ENCODE assay signal across 8 mouse cellular contexts in genomic region chr4:86712751-86713195, GRCm38 (mm10). TPM values are rescaled to one million over a fixed set of nuclear protein-coding genes. Genes with fewer than 3 reads are reported as not detected.
DNase-seq lines count a peak whose midpoint lies in the region; TF ChIP-seq lines count a peak whose summit lies in the region.

No protein-coding gene starts in this region.

- no peak for TF ChIP-seq POLR2A in bone marrow macrophage, adult 2 months (IDR thresholded peaks at IDR 0.05; ENCODE audit: borderline replicate concordance, low read depth, low read length)

- H3K27ac ChIP-seq in bone marrow macrophage, adult 2 months (ENCODE audit: insufficient read depth, low read depth, low read length): peak overlapping the region; percentile 97

- DNase-seq in left cerebral cortex, adult 11 months (ENCODE audit: low spot score): peak; percentile 26
- DNase-seq in left cerebral cortex, postnatal 4 days: no peak
- peak; percentile 60 to 76 for DNase-seq in heart, adult 9 months (ENCODE audit: low spot score in 2 of 2)
- peak; percentile 52 to 62 for DNase-seq in left cerebral cortex, postnatal 36 days (ENCODE audit: low spot score in 2 of 2)
- DNase-seq in telencephalon, adult 2 months (ENCODE audit: low read depth, low spot score): peak; percentile 52
- DNase-seq in embryo, embryonic 10.5 days (ENCODE audit: low spot score): no peak
- no peak for DNase-seq in cerebellum, postnatal 36 days

- H3K4me1 ChIP-seq in bone marrow macrophage, adult 2 months (ENCODE audit: control insufficient read depth, insufficient read depth, low read length): peaks cover 41% of the 10 kb centered on the region

- H3K4me3 ChIP-seq in bone marrow macrophage, adult 2 months (ENCODE audit: insufficient read depth, low read length): peak overlapping the region; percentile 43

- no peak for TF ChIP-seq CTCF in bone marrow macrophage, adult 2 months (IDR thresholded peaks at IDR 0.05; ENCODE audit: low read depth, low read length)

- intact Hi-C loops in left cerebral cortex, postnatal 4 days (cut with DNase I): no loop called here
- intact Hi-C loops in left cerebral cortex, postnatal 36 days (cut with DNase I): no loop called here

RNA-seq across cellular contexts. Expression of gene Dennd4c, which starts 35.6 kb away (rescaled TPM):
- total RNA-seq in left cerebral cortex, postnatal 4 days (2021): 10 to 100 TPM; 10.1 to 11.9 TPM
- 48.6 and 56.5 TPM in 2 replicates for polyA plus RNA-seq in bone marrow macrophage, adult 2 months (2012; ENCODE audit: insufficient read depth, insufficient read length, missing spikeins)
- 10 to 100 TPM; 10.5 TPM for total RNA-seq in left cerebral cortex, postnatal 36 days (2021)

RNA-seq across cellular contexts. Expression of gene Plin2, which starts 42.9 kb away (rescaled TPM):
- total RNA-seq in left cerebral cortex, postnatal 4 days (2021): 10 to 100 TPM; 32.0 to 46.7 TPM
- polyA plus RNA-seq in bone marrow macrophage, adult 2 months (2012; ENCODE audit: insufficient read depth, insufficient read length, missing spikeins): 397 and 415 TPM in 2 replicates
- total RNA-seq in left cerebral cortex, postnatal 36 days (2021): 10 to 100 TPM; 10.4 to 13.4 TPM

Comparison
In these comparisons a context has a peak if more than half of its experiments do, and no peak if none do; other contexts are left out.
1. DNase-seq: peak in left cerebral cortex, adult 11 months (single experiment), heart, adult 9 months (2 of 2), left cerebral cortex, postnatal 36 days (2 of 2) and telencephalon, adult 2 months (single experiment); none in left cerebral cortex, postnatal 4 days (single experiment), embryo, embryonic 10.5 days (single experiment) and cerebellum, postnatal 36 days (0 of 2).